Mouse (Mus musculus): ENCODE measurements around the gene Thrb.

DNA sequence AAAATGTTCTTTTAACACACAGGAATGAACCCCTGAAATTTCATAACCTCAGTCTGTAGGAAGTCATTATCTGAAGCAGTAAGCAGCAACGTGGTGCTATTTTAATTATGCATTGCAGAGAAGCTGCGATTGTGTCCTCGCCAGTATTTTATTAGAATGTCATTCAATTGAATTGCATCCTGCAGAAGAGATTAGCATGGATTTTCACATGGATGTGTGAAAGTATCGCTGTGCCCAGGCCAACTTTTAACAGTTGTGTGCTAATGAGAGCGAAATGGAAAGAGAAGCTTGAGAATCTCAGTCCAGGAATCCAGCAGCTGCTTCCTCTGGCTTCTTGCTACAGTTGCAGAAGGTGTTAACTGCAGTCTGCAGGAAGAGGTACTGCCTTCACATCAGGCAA lies 30.8 kb upstream of the Thrb start:
- no peak for TF ChIP-seq CTCF (IDR thresholded peaks at IDR 0.05; ENCODE audit: control insufficient read depth, insufficient read depth, low read length)
- no peak for TF ChIP-seq POLR2A (IDR thresholded peaks at IDR 0.05; ENCODE audit: borderline replicate concordance, control insufficient read depth, low read depth, low read length)
